Mouse (Mus musculus): ENCODE data around the gene Clock. TPM values are rescaled to one million over a fixed set of nuclear protein-coding genes. Genes with fewer than 3 reads are reported as not detected.

Gene Clock
- polyA plus RNA-seq, 1 experiment: 16.0 TPM

- TF ChIP-seq POLR2A (IDR thresholded peaks at IDR 0.05; ENCODE audit: borderline replicate concordance, low read depth, low read length): no peak
- no peak for TF ChIP-seq CTCF (IDR thresholded peaks at IDR 0.05; ENCODE audit: low read depth, low read length)
- peaks cover 4% of the 10 kb centered on the region; the same call in 1 of the 2 replicates for H3K4me1 ChIP-seq (ENCODE audit: control insufficient read depth, insufficient read depth, low read length)
- H3K27ac ChIP-seq (ENCODE audit: insufficient read depth, low read depth, low read length): no peak overlapping the region
- no peak overlapping the region for H3K4me3 ChIP-seq (ENCODE audit: insufficient read depth, low read length)
Observed at GRCm38 (mm10) chr5:76288256-76288655, 16.3 kb downstream of the Clock start.

- TF ChIP-seq POLR2A (IDR thresholded peaks at IDR 0.05; ENCODE audit: borderline replicate concordance, low read depth, low read length) (no peak), CTCF (IDR thresholded peaks at IDR 0.05; ENCODE audit: low read depth, low read length) (no peak)
- H3K4me3 ChIP-seq (ENCODE audit: insufficient read depth, low read length): no peak overlapping the region
- H3K4me1 ChIP-seq (ENCODE audit: control insufficient read depth, insufficient read depth, low read length): peaks cover 4% of the 10 kb centered on the region; the same call in 1 of the 2 replicates
Observed at GRCm38 (mm10) chr5:76287062-76287461, 17.5 kb downstream of the Clock start.

GRCm38 (mm10) chr5:76285699-76286098 lies 18.9 kb downstream of the Clock start:
- no peak for TF ChIP-seq POLR2A (IDR thresholded peaks at IDR 0.05; ENCODE audit: borderline replicate concordance, low read depth, low read length)
- TF ChIP-seq CTCF (IDR thresholded peaks at IDR 0.05; ENCODE audit: low read depth, low read length): no peak
- Histone ChIP-seq H3K27ac (ENCODE audit: insufficient read depth, low read depth, low read length) (no peak overlapping the region), H3K4me3 (ENCODE audit: insufficient read depth, low read length) (no peak overlapping the region), H3K4me1 (ENCODE audit: control insufficient read depth, insufficient read depth, low read length) (peaks cover 7% of the 10 kb centered on the region)

More at GRCm38 (mm10) chr5:76287062-76287461, 17.5 kb downstream of the Clock start:
- H3K27ac ChIP-seq (ENCODE audit: insufficient read depth, low read depth, low read length): no peak overlapping the region

GRCm38 (mm10) chr5:76283890-76284289 lies 20.7 kb downstream of the Clock start:
- Histone ChIP-seq H3K4me3 (ENCODE audit: insufficient read depth, low read length) (no peak overlapping the region), H3K4me1 (ENCODE audit: control insufficient read depth, insufficient read depth, low read length) (peaks cover 8% of the 10 kb centered on the region), H3K27ac (ENCODE audit: insufficient read depth, low read depth, low read length) (no peak overlapping the region)
- TF ChIP-seq CTCF (IDR thresholded peaks at IDR 0.05; ENCODE audit: low read depth, low read length) (no peak), POLR2A (IDR thresholded peaks at IDR 0.05; ENCODE audit: borderline replicate concordance, low read depth, low read length) (no peak)

- no peak overlapping the region for H3K27ac ChIP-seq (ENCODE audit: insufficient read depth, low read depth, low read length)
- TF ChIP-seq CTCF (IDR thresholded peaks at IDR 0.05; ENCODE audit: low read depth, low read length) (no peak), POLR2A (IDR thresholded peaks at IDR 0.05; ENCODE audit: borderline replicate concordance, low read depth, low read length) (no peak)
- H3K4me1 ChIP-seq (ENCODE audit: control insufficient read depth, insufficient read depth, low read length): 0 out of 2 replicates have a peak, but pooled peaks cover 3% of the 10 kb centered on the region
Observed at GRCm38 (mm10) chr5:76274977-76275376, 29.6 kb downstream of the Clock start.

GRCm38 (mm10) chr5:76250948-76251347 lies 53.6 kb downstream of the Clock start:
- TF ChIP-seq CTCF (IDR thresholded peaks at IDR 0.05; ENCODE audit: low read depth, low read length): no peak
- no peak for TF ChIP-seq POLR2A (IDR thresholded peaks at IDR 0.05; ENCODE audit: borderline replicate concordance, low read depth, low read length)

More at GRCm38 (mm10) chr5:76274977-76275376, 29.6 kb downstream of the Clock start:
- no peak overlapping the region for H3K4me3 ChIP-seq (ENCODE audit: insufficient read depth, low read length)

GRCm38 (mm10) chr5:76246539-76246938 lies 58.1 kb downstream of the Clock start:
- Histone ChIP-seq H3K4me1 (ENCODE audit: control insufficient read depth, insufficient read depth, low read length) (peaks cover 9% of the 10 kb centered on the region), H3K27ac (ENCODE audit: insufficient read depth, low read depth, low read length) (no peak overlapping the region), H3K4me3 (ENCODE audit: insufficient read depth, low read length) (no peak overlapping the region)
- TF ChIP-seq POLR2A (IDR thresholded peaks at IDR 0.05; ENCODE audit: borderline replicate concordance, low read depth, low read length): no peak
- no peak for TF ChIP-seq CTCF (IDR thresholded peaks at IDR 0.05; ENCODE audit: low read depth, low read length)

More at GRCm38 (mm10) chr5:76250948-76251347, 53.6 kb downstream of the Clock start:
- H3K4me3 ChIP-seq (ENCODE audit: insufficient read depth, low read length): no peak overlapping the region
- no peak overlapping the region for H3K27ac ChIP-seq (ENCODE audit: insufficient read depth, low read depth, low read length)
- peaks cover 14% of the 10 kb centered on the region for H3K4me1 ChIP-seq (ENCODE audit: control insufficient read depth, insufficient read depth, low read length)

GRCm38 (mm10) chr5:76245419-76245818 lies 59.2 kb downstream of the Clock start:
- Histone ChIP-seq H3K27ac (ENCODE audit: insufficient read depth, low read depth, low read length) (no peak overlapping the region), H3K4me1 (ENCODE audit: control insufficient read depth, insufficient read depth, low read length) (peaks cover 9% of the 10 kb centered on the region), H3K4me3 (ENCODE audit: insufficient read depth, low read length) (no peak overlapping the region)
- TF ChIP-seq POLR2A (IDR thresholded peaks at IDR 0.05; ENCODE audit: borderline replicate concordance, low read depth, low read length): no peak
- TF ChIP-seq CTCF (IDR thresholded peaks at IDR 0.05; ENCODE audit: low read depth, low read length): no peak

GRCm38 (mm10) chr5:76244430-76244829 lies 60.2 kb downstream of the Clock start:
- Histone ChIP-seq H3K4me3 (ENCODE audit: insufficient read depth, low read length) (no peak overlapping the region), H3K4me1 (ENCODE audit: control insufficient read depth, insufficient read depth, low read length) (peaks cover 7% of the 10 kb centered on the region), H3K27ac (ENCODE audit: insufficient read depth, low read depth, low read length) (no peak overlapping the region)
- TF ChIP-seq POLR2A (IDR thresholded peaks at IDR 0.05; ENCODE audit: borderline replicate concordance, low read depth, low read length): no peak
- no peak for TF ChIP-seq CTCF (IDR thresholded peaks at IDR 0.05; ENCODE audit: low read depth, low read length)

- no peak overlapping the region for H3K27ac ChIP-seq (ENCODE audit: insufficient read depth, low read depth, low read length)
- TF ChIP-seq CTCF (IDR thresholded peaks at IDR 0.05; ENCODE audit: low read depth, low read length) (no peak), POLR2A (IDR thresholded peaks at IDR 0.05; ENCODE audit: borderline replicate concordance, low read depth, low read length) (no peak)
- peaks cover 3% of the 10 kb centered on the region for H3K4me1 ChIP-seq (ENCODE audit: control insufficient read depth, insufficient read depth, low read length)
Observed at GRCm38 (mm10) chr5:76243929-76244328, 60.7 kb downstream of the Clock start.

More at GRCm38 (mm10) chr5:76243929-76244328, 60.7 kb downstream of the Clock start:
- no peak overlapping the region for H3K4me3 ChIP-seq (ENCODE audit: insufficient read depth, low read length)

All from bone marrow macrophage, adult 2 months (primary cell).